Mouse (Mus musculus) liver, postnatal 0 days (tissue): ENCODE results near the gene 1190007I07Rik.

Source experiments
- CTCF ChIP-seq: sonication (generic); IDR thresholded peaks from 2 replicates; pipeline ENCODE4 v1.5.1; 2016; ENCODE audit warnings: antibody characterized with exemption, low read depth
- EP300 ChIP-seq: IDR thresholded peaks from 2 replicates; pipeline ENCODE4 v1.6.1; 2016; ENCODE audit warnings: antibody characterized with exemption, low read depth, mild to moderate bottlenecking

GRCm38 (mm10) chr10:82639032-82639698 lies 16.1 kb upstream of the 1190007I07Rik start:
- TF ChIP-seq CTCF = 0 out of 2 replicates have a peak, but pooled peaks have one; percentile 2
- no peak for TF ChIP-seq EP300
